In the genomic region with DNA sequence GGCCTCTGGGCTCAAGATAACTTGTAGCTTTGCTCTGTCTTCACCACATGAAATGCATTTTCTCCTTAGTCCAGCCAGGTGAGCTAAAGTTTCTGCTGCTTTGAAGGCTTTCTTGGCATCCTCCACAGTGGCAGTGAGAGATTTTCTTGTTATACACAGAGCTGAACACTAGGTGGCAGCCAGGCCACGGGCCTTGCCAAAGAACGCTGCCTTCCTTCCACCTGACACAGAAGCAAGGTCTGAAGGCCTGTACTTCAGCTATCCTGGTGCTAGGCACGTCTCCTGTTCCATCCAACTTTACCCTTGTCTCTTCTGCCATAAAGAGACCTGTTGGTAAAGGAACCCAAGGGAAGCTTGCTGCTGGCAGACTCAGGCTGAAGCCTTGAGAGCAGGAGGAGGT, we compare ENCODE assay signal across 8 mouse cellular contexts. TPM values are rescaled to one million over a fixed set of nuclear protein-coding genes. Genes with fewer than 3 reads are reported as not detected.
A peak's percentile ranks its signal among the peaks of the same experiment; 100 is the strongest.
DNase-seq lines count a peak whose midpoint lies in the region; ATAC-seq and TF ChIP-seq lines count a peak whose summit lies in the region.

No protein-coding gene starts in this region.

- TF ChIP-seq CTCF in heart, postnatal 0 days (IDR thresholded peaks at IDR 0.05; ENCODE audit: low read depth) = peak; percentile 76
- TF ChIP-seq CTCF in embryonic fibroblast, embryonic 13.5 days (IDR thresholded peaks at IDR 0.05; ENCODE audit: borderline replicate concordance, insufficient read depth, low read length) = peak; percentile 73; the same call in 1 of the 2 replicates
- peak; percentile 91 for TF ChIP-seq CTCF in hindbrain, postnatal 0 days (IDR thresholded peaks at IDR 0.05; ENCODE audit: low read depth)
- peak; percentile 89 for TF ChIP-seq CTCF in left cerebral cortex, adult 2 months (IDR thresholded peaks at IDR 0.05)
- peak; percentile 90 for TF ChIP-seq CTCF in stomach, postnatal 0 days (IDR thresholded peaks at IDR 0.05; ENCODE audit: low read depth)

- no peak for ATAC-seq in heart, postnatal 0 days (ENCODE audit: insufficient read depth, low read depth)
- peak; percentile 72 for ATAC-seq in hindbrain, postnatal 0 days
- ATAC-seq in midbrain, embryonic 14.5 days (ENCODE audit: low FRiP score, low TSS enrichment) = peak; percentile 68; the same call in 1 of the 2 replicates
- ATAC-seq in stomach, postnatal 0 days (ENCODE audit: low FRiP score, low TSS enrichment) = no peak

- H3K4me1 ChIP-seq in heart, postnatal 0 days (ENCODE audit: control insufficient read depth, insufficient read depth) = no peaks in the 10 kb centered on the region
- H3K4me1 ChIP-seq in embryonic fibroblast, embryonic 13.5 days (ENCODE audit: control insufficient read depth, insufficient read depth, low read length) = no peaks in the 10 kb centered on the region
- no peaks in the 10 kb centered on the region for H3K4me1 ChIP-seq in hindbrain, postnatal 0 days (ENCODE audit: insufficient read depth, low read length)
- H3K4me1 ChIP-seq in midbrain, embryonic 14.5 days (ENCODE audit: control insufficient read depth, insufficient read depth, low read length) = no peaks in the 10 kb centered on the region
- H3K4me1 ChIP-seq in stomach, postnatal 0 days (replicated peaks; ENCODE audit: control insufficient read depth, insufficient read depth) = no peaks in the 10 kb centered on the region

- TF ChIP-seq EP300 in heart, postnatal 0 days (IDR thresholded peaks at IDR 0.05; ENCODE audit: low read depth) = no peak
- no peak for TF ChIP-seq EP300 in stomach, postnatal 0 days (optimal IDR thresholded peaks at IDR 0.05)

- H3K27ac ChIP-seq in heart, postnatal 0 days (ENCODE audit: low read depth) = no peak overlapping the region
- no peak overlapping the region for H3K27ac ChIP-seq in embryonic fibroblast, embryonic 13.5 days (ENCODE audit: insufficient read depth, low read length)
- H3K27ac ChIP-seq in hindbrain, postnatal 0 days = no peak overlapping the region
- no peak overlapping the region for H3K27ac ChIP-seq in left cerebral cortex, adult 2 months
- no peak overlapping the region for H3K27ac ChIP-seq in midbrain, embryonic 14.5 days (replicated peaks; ENCODE audit: low read depth, low read length)
- no peak overlapping the region for H3K27ac ChIP-seq in stomach, postnatal 0 days (replicated peaks)

- H3K4me2 ChIP-seq in heart, postnatal 0 days (ENCODE audit: low read depth, low read length) = no peak overlapping the region
- H3K4me2 ChIP-seq in hindbrain, postnatal 0 days (ENCODE audit: low read depth, low read length) = no peak overlapping the region
- no peak overlapping the region for H3K4me2 ChIP-seq in midbrain, embryonic 14.5 days (ENCODE audit: low read length)
- no peak overlapping the region for H3K4me2 ChIP-seq in stomach, postnatal 0 days (replicated peaks; ENCODE audit: low read depth)

- H3K27me3 ChIP-seq in heart, postnatal 0 days (ENCODE audit: control insufficient read depth, insufficient read depth, low read length) = no peaks in the 10 kb centered on the region
- H3K27me3 ChIP-seq in hindbrain, postnatal 0 days (ENCODE audit: insufficient read depth, low read length) = no peaks in the 10 kb centered on the region
- no peaks in the 10 kb centered on the region for H3K27me3 ChIP-seq in midbrain, embryonic 14.5 days (ENCODE audit: control insufficient read depth, insufficient read depth, low read length)
- no peaks in the 10 kb centered on the region for H3K27me3 ChIP-seq in stomach, postnatal 0 days (ENCODE audit: control insufficient read depth, insufficient read depth, low read length)

- no peaks in the 10 kb centered on the region for H3K9me3 ChIP-seq in heart, postnatal 0 days (replicated peaks; ENCODE audit: control insufficient read depth, low read length)
- no peaks in the 10 kb centered on the region for H3K9me3 ChIP-seq in hindbrain, postnatal 0 days (ENCODE audit: low read length)
- H3K9me3 ChIP-seq in midbrain, embryonic 14.5 days (ENCODE audit: control insufficient read depth, low read length) = no peaks in the 10 kb centered on the region
- no peaks in the 10 kb centered on the region for H3K9me3 ChIP-seq in stomach, postnatal 0 days (ENCODE audit: control insufficient read depth, low read length)

- peak; percentile 26 for DNase-seq in heart, postnatal 0 days (ENCODE audit: low spot score)
- no peak for DNase-seq in heart, adult 11 months
- peak; percentile 36 to 61 for DNase-seq in adrenal gland, postnatal 36 days
- peak; percentile 80 for DNase-seq in hindbrain, postnatal 0 days (ENCODE audit: low spot score)
- DNase-seq in left cerebral cortex, adult 2 months (ENCODE audit: extremely low spot score in 1 of 2, low spot score in 2 of 2) = peak; percentile 52 to 69
- peak; percentile 85 for DNase-seq in midbrain, embryonic 14.5 days
- DNase-seq in stomach, postnatal 0 days (ENCODE audit: low spot score) = peak; percentile 58

- no peak for TF ChIP-seq POLR2A in embryonic fibroblast, embryonic 13.5 days (IDR thresholded peaks at IDR 0.05; ENCODE audit: low read depth, low read length)

- H3K9ac ChIP-seq in heart, postnatal 0 days (replicated peaks; ENCODE audit: low read depth, low read length) = no peak overlapping the region
- H3K9ac ChIP-seq in hindbrain, postnatal 0 days (replicated peaks; ENCODE audit: low read length) = no peak overlapping the region
- no peak overlapping the region for H3K9ac ChIP-seq in midbrain, embryonic 14.5 days (replicated peaks; ENCODE audit: low read length)
- H3K9ac ChIP-seq in stomach, postnatal 0 days (ENCODE audit: low read length) = no peak overlapping the region

- H3K4me3 ChIP-seq in heart, postnatal 0 days (ENCODE audit: low read depth, low read length) = no peak overlapping the region
- no peak overlapping the region for H3K4me3 ChIP-seq in embryonic fibroblast, embryonic 13.5 days (ENCODE audit: insufficient read depth, low read length)
- H3K4me3 ChIP-seq in hindbrain, postnatal 0 days (ENCODE audit: low read length) = no peak overlapping the region
- no peak overlapping the region for H3K4me3 ChIP-seq in left cerebral cortex, adult 2 months
- H3K4me3 ChIP-seq in midbrain, embryonic 14.5 days (replicated peaks; ENCODE audit: low read depth, low read length) = no peak overlapping the region
- no peak overlapping the region for H3K4me3 ChIP-seq in stomach, postnatal 0 days (ENCODE audit: low read depth, low read length)

- intact Hi-C loops in left cerebral cortex, adult 2 months (cut with DNase I) = loop anchor here (1.0 to 2.0 kb wide), 3 partner anchors 176 to 364 kb away; no protein-coding TSS in a partner anchor

- WGBS in heart, postnatal 0 days = 12% methylated on average over 3 of the region's 3 CpGs
- WGBS in hindbrain, postnatal 0 days = 13% methylated on average over 3 of the region's 3 CpGs
- 8% methylated on average over 3 of the region's 3 CpGs for WGBS in midbrain, embryonic 14.5 days
- 12% methylated on average over 3 of the region's 3 CpGs for WGBS in stomach, postnatal 0 days

- no peaks in the 10 kb centered on the region for H3K36me3 ChIP-seq in heart, postnatal 0 days (replicated peaks; ENCODE audit: control insufficient read depth, insufficient read depth, low read length)
- no peaks in the 10 kb centered on the region for H3K36me3 ChIP-seq in hindbrain, postnatal 0 days (ENCODE audit: insufficient read depth, low read length)
- no peaks in the 10 kb centered on the region for H3K36me3 ChIP-seq in midbrain, embryonic 14.5 days (ENCODE audit: control insufficient read depth, insufficient read depth, low read length)
- no peaks in the 10 kb centered on the region for H3K36me3 ChIP-seq in stomach, postnatal 0 days (ENCODE audit: control insufficient read depth, insufficient read depth, low read length)

RNA-seq across cellular contexts. Expression of gene Crnn, which starts 14.1 kb away (rescaled TPM):
- total RNA-seq in heart, postnatal 0 days (2014; rRNA removed; ENCODE audit: low replicate concordance) = not detected in 2 replicates
- polyA plus RNA-seq in heart, postnatal 0 days (2015; fragmentation: Nextera tagmentation; extraction: Ambion mirVana) = not detected in 2 replicates
- not detected for total RNA-seq in adrenal gland, postnatal 36 days (2021)
- polyA plus RNA-seq in embryonic fibroblast, embryonic 13.5 days (2011; ENCODE audit: insufficient read length, low read depth, missing spikeins) = not detected in 2 replicates
- not detected in 2 replicates for total RNA-seq in hindbrain, postnatal 0 days (2014; rRNA removed)
- not detected in 2 replicates for polyA plus RNA-seq in hindbrain, postnatal 0 days (2015; fragmentation: Nextera tagmentation; extraction: Ambion mirVana)
- total RNA-seq in left cerebral cortex, adult 2 months (2021) = not detected
- polyA plus RNA-seq in midbrain, embryonic 14.5 days (2014; fragmentation: Nextera tagmentation; extraction: Ambion mirVana) = not detected in 2 replicates
- polyA plus RNA-seq in stomach, postnatal 0 days (2015; fragmentation: Nextera tagmentation; extraction: Ambion mirVana) = 3.3 and 3.7 TPM in 2 replicates

Comparison
In these comparisons a context has a peak if more than half of its experiments do, and no peak if none do; other contexts are left out.
1. ATAC-seq: peak in hindbrain, postnatal 0 days (single experiment) and midbrain, embryonic 14.5 days (single experiment); none in heart, postnatal 0 days (single experiment) and stomach, postnatal 0 days (single experiment).
2. Peak in every context shown above with its lines, with median percentiles within 50 percentile points of each other: CTCF ChIP-seq.